In the genomic region with DNA sequence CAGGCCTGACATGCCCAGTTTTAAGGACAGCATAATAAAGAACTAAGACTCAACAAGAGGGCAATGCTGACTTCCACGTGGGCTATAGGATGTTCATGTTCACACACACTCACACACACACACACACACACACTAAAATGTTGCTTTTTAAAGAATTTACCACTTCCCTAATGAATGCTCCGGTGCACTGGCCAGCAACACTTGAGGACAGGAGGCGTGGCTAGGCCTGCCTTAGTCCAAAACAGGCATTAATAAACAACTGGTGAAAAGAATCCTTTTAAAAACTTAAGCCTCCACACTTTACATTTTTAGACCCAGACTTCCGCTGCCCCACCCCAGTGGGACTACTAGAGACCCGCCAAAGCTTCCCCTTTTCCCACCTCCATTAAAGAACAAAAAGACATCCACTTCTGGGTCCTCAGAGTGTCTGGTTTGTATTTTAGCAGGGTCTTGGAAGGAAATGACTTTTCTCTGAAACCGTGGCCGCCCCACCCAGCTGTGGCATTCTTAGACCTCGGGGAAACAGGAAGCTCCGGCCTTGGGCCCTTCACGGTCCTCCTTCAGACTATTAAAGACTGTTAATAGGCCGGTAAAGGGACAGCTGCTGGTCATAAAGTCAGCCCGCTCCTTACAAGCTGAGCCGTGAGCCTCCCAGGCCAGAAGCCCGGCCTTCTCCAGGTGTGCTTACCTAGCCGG, we compare ENCODE assay signal across 7 mouse cellular contexts. TPM values are rescaled to one million over a fixed set of nuclear protein-coding genes. Genes with fewer than 3 reads are reported as not detected.
DNase-seq lines count a peak whose midpoint lies in the region; ATAC-seq and TF ChIP-seq lines count a peak whose summit lies in the region.

No protein-coding gene starts in this region.

- TF ChIP-seq EP300 in ES-Bruce4 (IDR thresholded peaks at IDR 0.05; ENCODE audit: insufficient read depth, low read depth, low read length) = no peak; the same call in 1 of the 2 replicates

- no peak overlapping the region for H3ac ChIP-seq in myocyte (ENCODE audit: control insufficient read depth, insufficient read length)

- peak overlapping the region; percentile 99 for H3K27ac ChIP-seq in ES-Bruce4 (ENCODE audit: insufficient read depth, low read length)
- peak overlapping the region; percentile 91 for H3K27ac ChIP-seq in gastrocnemius, adult 2 months
- peak overlapping the region; percentile 71 for H3K27ac ChIP-seq in hindbrain, embryonic 16.5 days (ENCODE audit: low read depth, low read length)
- peak overlapping the region; percentile 75 for H3K27ac ChIP-seq in liver, embryonic 12.5 days

- no peaks in the 10 kb centered on the region for H3K79me2 ChIP-seq in myocyte (ENCODE audit: control insufficient read depth, insufficient read depth)

- peak overlapping the region; percentile 37 for H3K9ac ChIP-seq in ES-Bruce4 (ENCODE audit: low read depth, poor library complexity, severe bottlenecking)
- H3K9ac ChIP-seq in hindbrain, embryonic 16.5 days (ENCODE audit: low read depth, low read length) = 0 out of 2 replicates have a peak overlapping the region, but pooled peaks have one; percentile 0
- peak overlapping the region; percentile 36 for H3K9ac ChIP-seq in liver, embryonic 12.5 days

- H3K9me3 ChIP-seq in ES-Bruce4 (replicated peaks; ENCODE audit: control insufficient read depth, insufficient read depth, low read length, poor library complexity, severe bottlenecking) = no peaks in the 10 kb centered on the region
- H3K9me3 ChIP-seq in hindbrain, embryonic 16.5 days (ENCODE audit: control insufficient read depth, low read length) = no peaks in the 10 kb centered on the region
- no peaks in the 10 kb centered on the region for H3K9me3 ChIP-seq in liver, embryonic 12.5 days (replicated peaks)

- TF ChIP-seq POLR2A in ES-Bruce4 (IDR thresholded peaks at IDR 0.05; ENCODE audit: insufficient read depth, low read length) (no peak), myocyte (IDR thresholded peaks at IDR 0.05; ENCODE audit: insufficient read length, low read depth) (no peak)

- TF ChIP-seq CTCF in ES-Bruce4 (IDR thresholded peaks at IDR 0.05; ENCODE audit: low read depth, low read length) = no peak
- TF ChIP-seq CTCF in gastrocnemius, adult 2 months (IDR thresholded peaks at IDR 0.05) = no peak

- DNase-seq in adrenal gland, postnatal 14 days = peak; percentile 63
- peak; percentile 67 for DNase-seq in gastrocnemius, adult 2 months
- DNase-seq in cerebellum, adult 9-11 months = no peak

- no peaks in the 10 kb centered on the region for H3K36me3 ChIP-seq in ES-Bruce4 (ENCODE audit: control insufficient read depth, insufficient read depth, low read length, poor library complexity, severe bottlenecking)
- no peaks in the 10 kb centered on the region for H3K36me3 ChIP-seq in hindbrain, embryonic 16.5 days (ENCODE audit: control insufficient read depth, insufficient read depth, low read length)
- H3K36me3 ChIP-seq in liver, embryonic 12.5 days = peaks cover 19% of the 10 kb centered on the region
- no peaks in the 10 kb centered on the region for H3K36me3 ChIP-seq in myocyte (ENCODE audit: control insufficient read depth, insufficient read depth)

- no peaks in the 10 kb centered on the region for H3K4me1 ChIP-seq in ES-Bruce4 (ENCODE audit: control insufficient read depth, insufficient read depth, low read length)
- peaks cover 25% of the 10 kb centered on the region for H3K4me1 ChIP-seq in hindbrain, embryonic 16.5 days (ENCODE audit: control insufficient read depth, insufficient read depth, low read depth, low read length)
- H3K4me1 ChIP-seq in liver, embryonic 12.5 days = peaks cover 53% of the 10 kb centered on the region

- 18% methylated on average over 15 of the region's 15 CpGs for WGBS in hindbrain, embryonic 16.5 days
- WGBS in liver, embryonic 12.5 days (ENCODE audit: insufficient replicate concordance) = 10% methylated on average over 15 of the region's 15 CpGs

- intact Hi-C loops in gastrocnemius, adult 2 months (cut with DNase I) = loop anchor here (10.0 kb wide), 1 partner anchor 255 kb away; no protein-coding TSS in a partner anchor

- no peak for ATAC-seq in hindbrain, embryonic 16.5 days
- no peak; the same call in 1 of the 2 replicates for ATAC-seq in liver, embryonic 12.5 days

- H3K27me3 ChIP-seq in ES-Bruce4 (ENCODE audit: control insufficient read depth, insufficient read depth, low read length, poor library complexity, severe bottlenecking) (no peaks in the 10 kb centered on the region), myocyte (ENCODE audit: control insufficient read depth, insufficient read depth, insufficient read length) (no peaks in the 10 kb centered on the region)
- H3K27me3 ChIP-seq in hindbrain, embryonic 16.5 days (replicated peaks; ENCODE audit: control insufficient read depth, insufficient read depth, low read length) = no peaks in the 10 kb centered on the region
- H3K27me3 ChIP-seq in liver, embryonic 12.5 days (replicated peaks) = no peaks in the 10 kb centered on the region

- peak overlapping the region; percentile 32 for H3K4me2 ChIP-seq in hindbrain, embryonic 16.5 days (ENCODE audit: low read length)
- peak overlapping the region; percentile 57 for H3K4me2 ChIP-seq in liver, embryonic 12.5 days
- peak overlapping the region; percentile 92 for H3K4me2 ChIP-seq in myocyte (ENCODE audit: low read depth)

- H3K4me3 ChIP-seq in ES-Bruce4 (ENCODE audit: low read depth, low read length) (peak overlapping the region; percentile 39), myocyte (peak overlapping the region; percentile 26)
- peak overlapping the region; percentile 69 for H3K4me3 ChIP-seq in gastrocnemius, adult 2 months
- peak overlapping the region; percentile 6; the same call in 1 of the 2 replicates for H3K4me3 ChIP-seq in hindbrain, embryonic 16.5 days (ENCODE audit: low read length)
- peak overlapping the region; percentile 20; the same call in 1 of the 2 replicates for H3K4me3 ChIP-seq in liver, embryonic 12.5 days

TF ChIP-seq in myocyte, 11 proteins besides CTCF, POLR2A, EP300 and RAD21:
- TF ChIP-seq MYOD1 (IDR thresholded peaks at IDR 0.05; ENCODE audit: control insufficient read depth in 1 of 3, insufficient read length in 2 of 3, low read depth in 2 of 3) (peak in 1 of 3 experiments; percentile 4), TCF3 (IDR thresholded peaks at IDR 0.05; ENCODE audit: insufficient read length, low read depth) (no peak)

RNA-seq across cellular contexts. Expression of gene Zdhhc18, which starts 9.7 kb away (rescaled TPM):
- polyA plus RNA-seq in ES-Bruce4 (2011; ENCODE audit: insufficient read depth, insufficient read length, low read depth, missing spikeins) (34.4 and 43.8 TPM in 2 replicates), myocyte (2012; fragmentation: generic; extraction: Trizol) (14.3 TPM)
- 16.9 and 29.9 TPM in 2 replicates for total RNA-seq in adrenal gland, postnatal 14 days (2021)
- total RNA-seq in gastrocnemius, adult 2 months (2021) = 10 to 100 TPM; 25.4 to 32.3 TPM
- 3.6 and 3.7 TPM in 2 replicates for polyA plus RNA-seq in hindbrain, embryonic 16.5 days (2015; fragmentation: Nextera tagmentation; extraction: Ambion mirVana)
- polyA plus RNA-seq in liver, embryonic 12.5 days (2016; fragmentation: Nextera tagmentation; extraction: Ambion mirVana) = 4.6 and 5.5 TPM in 2 replicates

RNA-seq across cellular contexts. Expression of gene Pigv, which starts 12.8 kb away (rescaled TPM):
- polyA plus RNA-seq in ES-Bruce4 (2011; ENCODE audit: insufficient read depth, insufficient read length, low read depth, missing spikeins) (12.8 and 15.2 TPM in 2 replicates), myocyte (2012; fragmentation: generic; extraction: Trizol) (9.8 TPM)
- total RNA-seq in adrenal gland, postnatal 14 days (2021) = 13.9 and 17.2 TPM in 2 replicates
- total RNA-seq in gastrocnemius, adult 2 months (2021) = 10 to 100 TPM; 10.4 to 11.7 TPM
- polyA plus RNA-seq in hindbrain, embryonic 16.5 days (2015; fragmentation: Nextera tagmentation; extraction: Ambion mirVana) = 14.1 and 15.9 TPM in 2 replicates
- polyA plus RNA-seq in liver, embryonic 12.5 days (2016; fragmentation: Nextera tagmentation; extraction: Ambion mirVana) = 7.0 and 10.0 TPM in 2 replicates

RNA-seq across cellular contexts. Expression of gene Sfn, which starts 57.7 kb away (rescaled TPM):
- polyA plus RNA-seq in ES-Bruce4 (2011; ENCODE audit: insufficient read depth, insufficient read length, low read depth, missing spikeins) = 250 and 292 TPM in 2 replicates
- total RNA-seq in adrenal gland, postnatal 14 days (2021) = 1.7 and 4.2 TPM in 2 replicates
- total RNA-seq in gastrocnemius, adult 2 months (2021) = 1 to 10 TPM; 1.1 to 1.5 TPM
- polyA plus RNA-seq in hindbrain, embryonic 16.5 days (2015; fragmentation: Nextera tagmentation; extraction: Ambion mirVana) = 2.1 and 2.2 TPM in 2 replicates
- polyA plus RNA-seq in liver, embryonic 12.5 days (2016; fragmentation: Nextera tagmentation; extraction: Ambion mirVana) = 0.21 and 0.81 TPM in 2 replicates
- 0.56 TPM for polyA plus RNA-seq in myocyte (2012; fragmentation: generic; extraction: Trizol)

Comparison
In these comparisons a context has a peak if more than half of its experiments do, and no peak if none do; other contexts are left out.
1. H3K4me3 ChIP-seq: peak in every context shown above with its lines; median percentile 69 in gastrocnemius, adult 2 months; 39 in ES-Bruce4; 26 in myocyte; 20 in liver, embryonic 12.5 days; 6 in hindbrain, embryonic 16.5 days.
2. H3K4me2 ChIP-seq: peak in every context shown above with its lines; median percentile 92 in myocyte; 57 in liver, embryonic 12.5 days; 32 in hindbrain, embryonic 16.5 days.
3. RNA of gene Sfn, which starts 57.7 kb away (polyA plus RNA-seq): 250 to 292 TPM in ES-Bruce4; 2.1 to 2.2 TPM in hindbrain, embryonic 16.5 days, 0.56 TPM in myocyte (single experiment) and 0.21 to 0.81 TPM in liver, embryonic 12.5 days; every median in the first group is over 10 times any median in the second.
4. Peak in every context shown above with its lines, with median percentiles within 50 percentile points of each other: H3K27ac ChIP-seq and H3K9ac ChIP-seq.